Mouse (Mus musculus): ENCODE data around the gene Bach1. TPM values are rescaled to one million over a fixed set of nuclear protein-coding genes. Genes with fewer than 3 reads are reported as not detected.
"Not testable (repeated sequence)": the region's sequence is repeated elsewhere in the genome, so short reads cannot be mapped to it uniquely, and the experiment has no call there.

Bach1 gene
- polyA plus RNA-seq, 1 experiment from 2014 or later = 17.4 TPM

DNA sequence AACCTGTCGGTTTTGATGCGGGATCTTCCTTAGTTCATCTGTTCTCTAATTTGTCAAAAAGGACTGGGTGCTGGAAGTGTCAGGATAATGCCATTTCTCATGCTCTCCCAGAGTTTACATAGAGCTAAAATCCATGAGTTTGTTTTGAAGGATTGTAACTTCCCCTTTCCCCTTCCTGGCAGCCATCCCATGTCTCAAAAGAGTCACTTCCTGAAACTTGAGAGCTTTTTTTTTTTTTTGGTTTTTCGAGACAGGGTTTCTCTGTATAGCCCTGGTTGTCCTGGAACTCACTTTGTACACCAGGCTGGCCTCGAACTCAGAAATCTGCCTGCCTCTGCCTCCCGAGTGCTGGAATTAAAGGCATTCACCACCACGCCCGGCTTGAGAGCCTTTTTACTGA lies 9.9 kb upstream of the Bach1 start:
- ATAC-seq; H3K4me2 ChIP-seq (ENCODE audit: low read length); H3K27me3 ChIP-seq (replicated peaks; ENCODE audit: control insufficient read depth, insufficient read depth, low read length); H3K9me3 ChIP-seq (ENCODE audit: control insufficient read depth, low read length); H3K4me1 ChIP-seq (ENCODE audit: control insufficient read depth, insufficient read depth, low read depth, low read length); H3K4me3 ChIP-seq (ENCODE audit: low read length); H3K36me3 ChIP-seq (ENCODE audit: control insufficient read depth, insufficient read depth, low read length); H3K27ac ChIP-seq (ENCODE audit: low read depth, low read length); H3K9ac ChIP-seq (ENCODE audit: low read depth, low read length): not testable (repeated sequence)
- WGBS = 89% methylated on average over 7 of the region's 7 CpGs

DNA sequence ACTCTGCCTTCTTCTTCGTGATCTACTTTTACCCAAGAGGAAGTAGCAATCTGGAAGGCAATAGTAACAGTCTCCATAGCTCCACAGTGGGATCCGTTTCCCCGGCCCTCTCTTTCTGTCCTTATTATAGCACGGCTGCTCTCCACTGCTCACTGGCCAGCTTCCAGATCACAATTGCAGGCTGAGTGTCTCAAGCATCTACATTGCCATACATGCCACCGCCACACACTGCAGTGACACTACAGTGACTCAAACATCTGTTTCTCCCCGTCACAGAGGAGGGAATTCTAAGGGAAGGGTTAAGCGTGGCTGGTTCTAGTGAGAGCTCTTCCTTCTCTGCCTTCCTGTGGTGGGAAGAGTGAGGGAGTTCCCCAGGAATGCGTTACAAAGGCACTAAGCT lies 9.5 kb upstream of the Bach1 start:
- H3K27me3 ChIP-seq (replicated peaks; ENCODE audit: control insufficient read depth, insufficient read depth, low read length) = no peaks in the 10 kb centered on the region
- no peaks in the 10 kb centered on the region for H3K4me1 ChIP-seq (ENCODE audit: control insufficient read depth, insufficient read depth, low read depth, low read length)
- no peak overlapping the region for H3K4me2 ChIP-seq (ENCODE audit: low read length)
- no peak overlapping the region for H3K9ac ChIP-seq (ENCODE audit: low read depth, low read length)
- H3K36me3 ChIP-seq (ENCODE audit: control insufficient read depth, insufficient read depth, low read length) = no peaks in the 10 kb centered on the region
- no peaks in the 10 kb centered on the region for H3K9me3 ChIP-seq (ENCODE audit: control insufficient read depth, low read length)
- 65% methylated on average over 8 of the region's 8 CpGs for WGBS
- ATAC-seq = no peak
- no peak overlapping the region for H3K4me3 ChIP-seq (ENCODE audit: low read length)
- 0 out of 2 replicates have a peak overlapping the region, but pooled peaks have one; percentile 17 for H3K27ac ChIP-seq (ENCODE audit: low read depth, low read length)

DNA sequence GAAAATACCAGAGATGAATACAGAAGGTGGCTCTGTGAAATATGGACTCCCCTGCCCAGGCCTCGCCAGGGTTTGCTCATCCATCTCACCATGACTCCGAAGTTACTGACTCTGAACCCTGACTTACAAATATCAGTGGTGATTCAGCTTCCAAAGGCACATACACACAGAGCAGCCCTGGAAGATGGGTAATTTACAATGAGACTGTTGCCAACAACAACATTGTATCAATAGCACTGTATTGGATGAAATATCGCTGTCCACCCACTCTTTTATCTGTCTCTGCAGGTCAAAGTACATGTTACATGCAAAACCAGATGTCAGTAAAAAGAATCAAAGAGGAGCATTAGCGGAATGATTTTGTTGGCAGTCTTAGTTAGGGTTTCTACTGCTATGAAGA lies 8.2 kb upstream of the Bach1 start:
- H3K27me3 ChIP-seq (replicated peaks; ENCODE audit: control insufficient read depth, insufficient read depth, low read length) = no peaks in the 10 kb centered on the region
- ATAC-seq = no peak

DNA sequence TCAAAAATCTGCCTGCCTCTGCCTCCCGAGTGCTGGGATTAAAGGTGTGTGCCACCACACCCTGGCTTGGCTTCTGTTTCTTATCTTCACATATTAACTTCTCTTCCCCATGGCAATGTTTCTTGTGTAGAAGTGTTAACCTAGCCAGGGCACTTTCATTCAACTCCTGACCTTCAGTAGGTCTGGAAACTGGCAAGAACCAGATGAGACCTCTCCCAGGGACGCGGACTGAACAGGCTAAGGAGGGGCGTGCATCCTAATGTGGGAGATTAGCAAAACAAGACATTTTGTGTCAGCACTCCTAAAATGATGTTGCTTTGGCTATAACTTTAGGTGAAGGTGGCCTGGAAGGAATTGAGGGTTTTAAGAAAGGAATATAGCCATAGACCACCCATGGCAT lies 7.6 kb upstream of the Bach1 start:
- no peaks in the 10 kb centered on the region for H3K9me3 ChIP-seq (ENCODE audit: control insufficient read depth, low read length)
- H3K9ac ChIP-seq (ENCODE audit: low read depth, low read length) = no peak overlapping the region
- ATAC-seq = no peak
- no peak overlapping the region for H3K4me3 ChIP-seq (ENCODE audit: low read length)
- no peak overlapping the region for H3K27ac ChIP-seq (ENCODE audit: low read depth, low read length)
- H3K27me3 ChIP-seq (replicated peaks; ENCODE audit: control insufficient read depth, insufficient read depth, low read length) = no peaks in the 10 kb centered on the region
- no peaks in the 10 kb centered on the region for H3K36me3 ChIP-seq (ENCODE audit: control insufficient read depth, insufficient read depth, low read length)
- WGBS = 97% methylated on average over 4 of the region's 4 CpGs
- no peak overlapping the region for H3K4me2 ChIP-seq (ENCODE audit: low read length)
- H3K4me1 ChIP-seq (ENCODE audit: control insufficient read depth, insufficient read depth, low read depth, low read length) = no peaks in the 10 kb centered on the region

More for the DNA sequence above, 8.2 kb upstream of the Bach1 start:
- Histone ChIP-seq H3K4me2 (ENCODE audit: low read length) (no peak overlapping the region), H3K9ac (ENCODE audit: low read depth, low read length) (no peak overlapping the region), H3K4me1 (ENCODE audit: control insufficient read depth, insufficient read depth, low read depth, low read length) (no peaks in the 10 kb centered on the region), H3K36me3 (ENCODE audit: control insufficient read depth, insufficient read depth, low read length) (no peaks in the 10 kb centered on the region), H3K27ac (ENCODE audit: low read depth, low read length) (no peak overlapping the region), H3K9me3 (ENCODE audit: control insufficient read depth, low read length) (no peaks in the 10 kb centered on the region), H3K4me3 (ENCODE audit: low read length) (no peak overlapping the region)
- 93% methylated on average over 4 of the region's 4 CpGs for WGBS

DNA sequence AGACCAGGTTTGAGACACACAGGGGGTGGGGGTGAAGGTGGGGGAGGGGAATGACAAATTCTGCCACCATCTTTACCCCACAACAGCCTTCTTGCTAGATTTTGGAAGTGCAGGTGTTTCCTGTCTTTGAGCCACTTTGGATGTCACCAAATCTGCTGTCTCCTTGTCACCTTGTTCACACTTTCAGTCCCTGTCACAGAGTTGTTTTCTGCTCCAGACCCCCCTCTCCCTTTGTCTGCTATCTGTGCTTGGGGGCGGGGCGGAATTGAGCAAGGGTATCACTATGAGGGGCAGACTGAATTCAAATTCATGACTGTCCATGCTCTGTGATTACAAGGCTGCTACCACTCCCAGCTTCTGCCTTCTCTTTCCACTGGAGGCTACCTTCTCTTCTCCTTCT lies 6.2 kb upstream of the Bach1 start:
- Histone ChIP-seq H3K4me1 (ENCODE audit: control insufficient read depth, insufficient read depth, low read depth, low read length) (no peaks in the 10 kb centered on the region), H3K4me2 (ENCODE audit: low read length) (no peak overlapping the region), H3K27ac (ENCODE audit: low read depth, low read length) (no peak overlapping the region), H3K4me3 (ENCODE audit: low read length) (no peak overlapping the region), H3K27me3 (replicated peaks; ENCODE audit: control insufficient read depth, insufficient read depth, low read length) (no peaks in the 10 kb centered on the region), H3K36me3 (ENCODE audit: control insufficient read depth, insufficient read depth, low read length) (no peaks in the 10 kb centered on the region), H3K9me3 (ENCODE audit: control insufficient read depth, low read length) (no peaks in the 10 kb centered on the region), H3K9ac (ENCODE audit: low read depth, low read length) (no peak overlapping the region)
- no peak for ATAC-seq
- whole genome bisulfite sequencing = 89% methylated on average over 2 of the region's 2 CpGs

DNA sequence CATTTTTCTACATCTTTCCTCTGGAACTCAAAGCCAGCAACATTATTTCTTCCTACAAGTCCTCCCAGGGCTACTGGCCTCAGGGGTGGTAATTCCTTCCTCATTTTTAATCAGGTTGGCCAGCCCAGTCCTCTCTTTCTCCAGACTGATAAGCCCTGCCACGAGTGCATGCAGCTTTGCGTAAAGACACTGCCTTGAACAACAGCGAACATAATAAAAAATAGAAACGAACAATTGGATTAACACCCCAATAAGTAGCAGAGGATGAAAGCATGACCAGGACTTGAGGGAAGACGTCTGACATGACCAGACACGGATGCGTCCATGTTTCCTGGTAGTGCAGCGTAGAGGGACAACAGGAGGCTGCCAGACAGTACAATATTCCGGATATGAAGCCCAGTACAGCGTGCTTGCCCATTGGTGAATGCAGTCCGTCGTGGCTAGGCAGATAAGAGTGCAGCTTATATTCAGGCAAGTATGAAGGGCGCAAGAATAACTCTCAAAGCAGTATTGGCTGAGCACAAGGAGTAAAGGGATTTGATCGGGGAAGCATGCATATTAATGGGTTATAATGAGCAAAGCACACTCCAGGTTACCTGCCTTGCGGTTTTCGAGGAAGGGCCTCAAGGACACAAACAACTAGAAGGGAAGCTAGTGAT lies 909 bp upstream of the Bach1 start:
- H3K9ac ChIP-seq (ENCODE audit: low read depth, low read length) = peak overlapping the region; percentile 93; the same call in 1 of the 2 replicates
- no peaks in the 10 kb centered on the region for H3K36me3 ChIP-seq (ENCODE audit: control insufficient read depth, insufficient read depth, low read length)
- WGBS = 39% methylated on average over 16 of the region's 16 CpGs
- peak overlapping the region; percentile 89 for H3K4me3 ChIP-seq (ENCODE audit: low read length)
- H3K4me1 ChIP-seq (ENCODE audit: control insufficient read depth, insufficient read depth, low read depth, low read length) = peaks cover 9% of the 10 kb centered on the region
- peak; percentile 8 for ATAC-seq
- H3K9me3 ChIP-seq (ENCODE audit: control insufficient read depth, low read length) = no peaks in the 10 kb centered on the region
- H3K4me2 ChIP-seq (ENCODE audit: low read length) = peak overlapping the region; percentile 82
- no peaks in the 10 kb centered on the region for H3K27me3 ChIP-seq (replicated peaks; ENCODE audit: control insufficient read depth, insufficient read depth, low read length)
- 0 out of 2 replicates have a peak overlapping the region, but pooled peaks have one; percentile 12 for H3K27ac ChIP-seq (ENCODE audit: low read depth, low read length)

DNA sequence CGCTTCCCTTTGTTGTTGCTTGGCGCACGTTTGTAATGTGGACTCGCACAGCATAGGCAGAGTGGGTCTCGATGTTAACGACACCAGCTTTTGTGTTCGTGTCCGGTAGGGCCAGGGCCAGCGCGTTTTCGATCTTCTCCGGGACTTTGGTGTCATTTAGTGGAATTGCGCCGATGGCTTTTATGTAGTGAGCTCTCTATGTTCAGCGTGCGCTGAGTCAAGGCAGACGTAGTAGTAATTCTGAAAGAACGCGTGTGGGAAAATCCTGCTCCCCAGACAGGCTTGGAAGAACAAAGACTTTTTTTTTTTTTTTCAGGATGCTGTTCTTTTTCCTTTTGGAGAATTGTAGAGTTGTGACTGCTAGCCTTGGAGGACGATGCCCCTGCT lies 554 bp downstream of the Bach1 start:
- H3K36me3 ChIP-seq (ENCODE audit: control insufficient read depth, insufficient read depth, low read length) = no peaks in the 10 kb centered on the region
- peak overlapping the region; percentile 89 for H3K4me3 ChIP-seq (ENCODE audit: low read length)
- H3K27ac ChIP-seq (ENCODE audit: low read depth, low read length) = peak overlapping the region; percentile 93
- H3K27me3 ChIP-seq (replicated peaks; ENCODE audit: control insufficient read depth, insufficient read depth, low read length) = no peaks in the 10 kb centered on the region
- no peaks in the 10 kb centered on the region for H3K9me3 ChIP-seq (ENCODE audit: control insufficient read depth, low read length)
- H3K9ac ChIP-seq (ENCODE audit: low read depth, low read length) = peak overlapping the region; percentile 93
- peaks cover 9% of the 10 kb centered on the region for H3K4me1 ChIP-seq (ENCODE audit: control insufficient read depth, insufficient read depth, low read depth, low read length)
- H3K4me2 ChIP-seq (ENCODE audit: low read length) = peak overlapping the region; percentile 82
- under 1% methylated on average over 20 of the region's 20 CpGs for WGBS
- ATAC-seq = 0 out of 2 replicates have a peak, but pooled peaks have one; percentile 1

DNA sequence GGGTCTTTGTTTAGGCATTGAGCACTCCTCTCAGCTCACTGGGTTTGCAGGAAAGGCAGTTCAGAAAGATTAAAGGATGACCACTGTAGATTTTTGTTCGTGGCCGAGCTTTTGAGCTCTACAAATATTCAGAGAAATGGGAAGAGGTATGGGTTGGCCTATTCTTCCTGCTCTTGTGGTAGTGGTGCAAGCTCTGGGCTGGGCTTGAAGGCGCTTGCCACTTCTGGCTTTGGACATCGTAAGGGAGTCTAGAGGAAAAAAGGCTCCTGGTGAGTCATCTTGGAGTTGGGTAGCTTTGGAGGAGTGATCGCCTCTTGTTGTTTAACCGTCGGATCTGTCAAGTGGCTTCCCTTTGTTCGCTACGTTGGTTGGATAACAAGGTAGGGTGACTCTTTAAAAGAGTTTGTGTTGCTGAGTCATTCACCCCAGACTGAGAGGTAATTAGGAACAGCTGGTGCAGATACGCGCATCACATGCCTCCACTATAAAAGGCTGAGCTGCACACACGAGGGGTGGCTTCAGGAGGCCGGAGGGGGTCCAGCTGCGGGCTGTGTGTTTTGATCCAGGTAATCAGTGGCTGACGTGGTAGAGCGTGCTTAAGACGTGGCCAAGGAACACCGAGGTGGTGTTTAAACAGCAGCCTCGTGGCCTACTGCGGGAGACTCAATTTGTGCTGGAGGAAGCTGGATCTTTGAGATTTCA lies 1.1 kb downstream of the Bach1 start:
- Histone ChIP-seq H3K27ac (ENCODE audit: low read depth, low read length) (peak overlapping the region; percentile 93), H3K4me2 (ENCODE audit: low read length) (peak overlapping the region; percentile 82), H3K9ac (ENCODE audit: low read depth, low read length) (peak overlapping the region; percentile 93), H3K4me1 (ENCODE audit: control insufficient read depth, insufficient read depth, low read depth, low read length) (peaks cover 9% of the 10 kb centered on the region), H3K9me3 (ENCODE audit: control insufficient read depth, low read length) (no peaks in the 10 kb centered on the region), H3K4me3 (ENCODE audit: low read length) (peak overlapping the region; percentile 89), H3K27me3 (replicated peaks; ENCODE audit: control insufficient read depth, insufficient read depth, low read length) (no peaks in the 10 kb centered on the region), H3K36me3 (ENCODE audit: control insufficient read depth, insufficient read depth, low read length) (no peaks in the 10 kb centered on the region)
- WGBS = under 1% methylated on average over 20 of the region's 20 CpGs
- ATAC-seq = peak; percentile 12

DNA sequence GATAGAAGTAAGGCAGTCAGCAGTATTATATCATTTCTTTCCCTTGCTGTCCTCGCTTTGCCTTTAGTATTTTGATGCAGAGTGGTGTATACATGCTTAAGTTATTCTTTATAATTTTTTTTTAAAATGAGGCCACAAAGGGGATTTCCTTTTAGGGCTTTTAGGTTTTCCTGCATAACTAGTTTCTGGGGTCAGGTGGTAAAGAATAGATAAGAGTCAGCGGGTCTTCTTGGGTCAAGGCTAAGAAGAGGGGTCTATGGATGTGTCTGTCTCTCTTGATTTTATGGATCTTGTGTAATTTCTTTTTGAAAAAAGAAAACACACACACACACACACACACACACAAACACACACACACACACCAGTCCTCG lies 1.6 kb downstream of the Bach1 start:
- WGBS = 26% methylated on average over 3 of the region's 3 CpGs
- Histone ChIP-seq H3K4me2 (ENCODE audit: low read length) (peak overlapping the region; percentile 82), H3K36me3 (ENCODE audit: control insufficient read depth, insufficient read depth, low read length) (no peaks in the 10 kb centered on the region), H3K4me1 (ENCODE audit: control insufficient read depth, insufficient read depth, low read depth, low read length) (peaks cover 9% of the 10 kb centered on the region), H3K27ac (ENCODE audit: low read depth, low read length) (peak overlapping the region; percentile 93), H3K9ac (ENCODE audit: low read depth, low read length) (peak overlapping the region; percentile 93), H3K4me3 (ENCODE audit: low read length) (peak overlapping the region; percentile 89), H3K27me3 (replicated peaks; ENCODE audit: control insufficient read depth, insufficient read depth, low read length) (no peaks in the 10 kb centered on the region), H3K9me3 (ENCODE audit: control insufficient read depth, low read length) (no peaks in the 10 kb centered on the region)
- no peak for ATAC-seq

Data from hindbrain, embryonic 16.5 days (tissue).